Mouse (Mus musculus) forebrain, embryonic 13.5 days (tissue): Measurements from ENCODE around the gene Tlk1. TPM values are rescaled to one million over a fixed set of nuclear protein-coding genes. Genes with fewer than 3 reads are reported as not detected.

ENCODE experiments used
- ATAC-seq: fragments of 200-750 bp; cut with Nextera tagmentation; 2 replicates; pipeline ENCODE4 v1.8.0; 2017
- H3K27ac ChIP-seq: fragments of 300-500 bp; sonication (generic); 2 replicates; pipeline ENCODE4 v1.5.1; 2015; ENCODE audit warnings: inconsistent platforms, mild to moderate bottlenecking, moderate library complexity
- H3K27me3 ChIP-seq: fragments of 300-500 bp; sonication (generic); 2 replicates; pipeline ENCODE4 v1.6.1; 2015; ENCODE audit warnings: mild to moderate bottlenecking, inconsistent platforms
- H3K36me3 ChIP-seq: fragments of 300-500 bp; sonication (generic); 2 replicates; pipeline ENCODE4 v1.6.1; 2015; ENCODE audit warnings: mild to moderate bottlenecking, inconsistent platforms; ENCODE audit not compliant: poor library complexity, severe bottlenecking
- H3K4me1 ChIP-seq: fragments of 300-500 bp; sonication (generic); 2 replicates; pipeline ENCODE4 v1.6.1; 2015; ENCODE audit warnings: inconsistent platforms
- H3K4me2 ChIP-seq: fragments of 300-500 bp; sonication (generic); 2 replicates; pipeline ENCODE4 v1.6.1; 2015; ENCODE audit warnings: inconsistent platforms, mild to moderate bottlenecking, moderate library complexity
- H3K4me3 ChIP-seq: fragments of 300-500 bp; sonication (generic); 2 replicates; pipeline ENCODE4 v1.5.1; 2015; ENCODE audit warnings: mild to moderate bottlenecking, inconsistent platforms
- H3K9ac ChIP-seq: fragments of 300-500 bp; sonication (generic); 2 replicates; pipeline ENCODE4 v1.6.1; 2015; ENCODE audit warnings: mild to moderate bottlenecking, inconsistent platforms
- H3K9me3 ChIP-seq: fragments of 300-500 bp; sonication (generic); replicated peaks from 2 replicates; pipeline ENCODE4 v1.6.1; 2016; ENCODE audit warnings: inconsistent platforms
- WGBS: fragments of 180-500 bp; shearing (Covaris S2); methylation state at CpG from one replicate; pipeline ENCODE4 v1.1.7; 2015; 5-methylcytosine and 5-hydroxymethylcytosine counted together
- polyA plus RNA-seq: library from polyadenylated mRNA; unstranded; fragments of >200 nt; fragmentation: Nextera tagmentation; extraction: Ambion mirVana; gene quantifications from 2 replicates; pipeline ENCODE4 v1.2.1, GENCODE M21; 2015

Tlk1 gene
- 23.6 and 26.6 TPM in 2 replicates for polyA plus RNA-seq

DNA sequence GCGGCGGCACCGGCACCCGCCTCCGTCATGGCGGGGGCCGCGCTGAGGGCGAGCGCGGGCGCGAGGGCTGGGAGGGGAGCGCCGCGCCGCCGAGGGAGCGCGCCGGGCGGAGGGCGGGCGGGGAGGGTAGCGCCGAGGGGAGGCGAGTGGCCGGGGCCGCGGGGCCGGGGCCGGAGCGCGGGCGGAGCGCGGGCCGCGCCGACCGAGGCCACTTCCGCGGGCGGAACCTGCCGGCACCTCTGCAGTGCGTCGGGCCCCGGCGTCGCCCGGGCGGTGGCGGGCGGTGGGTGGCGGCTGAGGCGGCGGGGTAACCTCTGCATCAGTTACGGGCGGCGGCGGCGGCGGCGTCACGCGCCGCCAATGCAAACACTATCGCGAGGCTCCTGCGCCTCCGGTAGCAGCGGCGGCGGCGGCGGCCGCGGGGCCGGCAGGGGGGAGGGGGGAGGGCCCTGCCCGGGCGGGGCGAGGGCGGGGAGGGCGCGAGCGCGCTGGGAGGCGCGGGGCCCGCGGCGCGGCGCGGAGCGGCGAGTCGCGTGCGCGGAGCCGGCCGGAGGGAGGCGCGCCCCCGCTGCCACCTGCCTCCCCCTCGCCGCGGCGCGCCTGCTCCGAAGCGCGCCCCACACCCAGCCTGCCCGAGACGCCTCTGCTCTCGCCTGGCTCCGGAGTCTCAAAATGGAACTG, at the start of gene Tlk1:
Gene Tlk1, minus strand, starts transcription at position 358 of the 681 bp plus-strand sequence.
- Histone ChIP-seq H3K9ac (peak within 1 kb of the TSS; percentile 93), H3K27ac (peak within 1 kb of the TSS; percentile 100), H3K27me3 (no peaks in the 10 kb centered on the region), H3K4me2 (peak within 1 kb of the TSS; percentile 71), H3K4me3 (peak within 1 kb of the TSS; percentile 94), H3K36me3 (no peaks in the 10 kb centered on the region), H3K9me3 (no peaks in the 10 kb centered on the region), H3K4me1 (peaks cover 23% of the 10 kb centered on the region)
- peak; percentile 86 for ATAC-seq
- 2% methylated on average over 14 of the region's 118 CpGs for WGBS

GRCm38 (mm10) chr2:70875129-70875528, 49.6 kb upstream of the Tlk1 start:
- H3K4me2 ChIP-seq = no peak overlapping the region
- no peaks in the 10 kb centered on the region for H3K9me3 ChIP-seq
- WGBS = 84% methylated on average over 4 of the region's 4 CpGs
- ATAC-seq = no peak
- H3K4me3 ChIP-seq = no peak overlapping the region
- peaks cover 3% of the 10 kb centered on the region; the same call in 1 of the 2 replicates for H3K4me1 ChIP-seq
- no peaks in the 10 kb centered on the region for H3K27me3 ChIP-seq
- no peaks in the 10 kb centered on the region for H3K36me3 ChIP-seq
- H3K9ac ChIP-seq = no peak overlapping the region
- H3K27ac ChIP-seq = no peak overlapping the region

DNA sequence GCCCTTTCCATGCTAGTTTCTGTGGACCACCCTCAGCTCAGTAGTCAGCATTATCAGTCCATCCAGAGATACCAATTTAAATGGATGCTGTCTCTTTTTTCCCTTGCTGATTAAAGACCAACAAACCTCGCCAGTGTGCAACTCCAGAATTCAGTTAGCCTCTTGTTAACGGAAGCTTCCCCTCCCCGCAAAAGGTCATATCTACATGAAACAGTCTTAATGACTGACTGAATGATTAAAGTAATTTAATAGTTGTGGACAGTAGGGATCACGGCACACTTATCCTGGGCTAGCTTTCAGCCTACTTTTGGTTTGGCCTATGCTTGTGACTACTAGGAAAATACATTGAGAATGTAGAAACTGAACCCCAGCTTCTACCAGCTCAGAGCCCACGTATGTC, 47.6 kb upstream of the Tlk1 start:
- H3K36me3 ChIP-seq = no peaks in the 10 kb centered on the region
- no peak overlapping the region for H3K4me3 ChIP-seq
- H3K9ac ChIP-seq = no peak overlapping the region
- H3K4me1 ChIP-seq = peaks cover 3% of the 10 kb centered on the region; the same call in 1 of the 2 replicates
- H3K27me3 ChIP-seq = no peaks in the 10 kb centered on the region
- H3K4me2 ChIP-seq = no peak overlapping the region
- no peak for ATAC-seq
- no peak overlapping the region for H3K27ac ChIP-seq
- no peaks in the 10 kb centered on the region for H3K9me3 ChIP-seq
- 85% methylated on average over 5 of the region's 5 CpGs for WGBS

GRCm38 (mm10) chr2:70871466-70872022, 46.0 kb upstream of the Tlk1 start:
- 47% methylated on average over 8 of the region's 8 CpGs for WGBS
- Histone ChIP-seq H3K27me3 (no peaks in the 10 kb centered on the region), H3K9me3 (no peaks in the 10 kb centered on the region), H3K9ac (no peak overlapping the region), H3K4me2 (no peak overlapping the region), H3K27ac (no peak overlapping the region), H3K4me3 (no peak overlapping the region), H3K4me1 (peaks cover 3% of the 10 kb centered on the region; the same call in 1 of the 2 replicates), H3K36me3 (no peaks in the 10 kb centered on the region)
- no peak for ATAC-seq

DNA sequence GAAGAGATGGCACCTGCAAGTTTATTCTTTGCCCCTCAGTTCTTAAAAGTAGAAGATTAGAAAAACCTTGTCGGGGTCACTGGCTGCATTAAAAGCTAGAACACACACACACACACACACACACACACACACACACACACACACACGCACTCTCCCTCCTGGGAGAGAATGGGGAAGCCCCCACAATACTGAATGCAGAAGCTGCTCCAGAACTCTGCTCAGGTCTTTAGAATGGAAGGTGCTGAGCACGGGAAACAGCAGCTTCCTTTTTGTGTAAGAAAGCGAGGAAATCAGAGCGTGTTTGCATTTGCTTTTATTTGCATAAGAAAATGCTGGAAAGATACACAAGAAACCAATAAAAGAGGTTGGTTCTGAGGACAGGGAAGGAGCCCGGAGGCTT, 45.3 kb upstream of the Tlk1 start:
- 39% methylated on average over 6 of the region's 6 CpGs for WGBS
- H3K27ac ChIP-seq = no peak overlapping the region
- no peaks in the 10 kb centered on the region for H3K27me3 ChIP-seq
- no peak overlapping the region for H3K4me2 ChIP-seq
- H3K9ac ChIP-seq = no peak overlapping the region
- H3K4me3 ChIP-seq = no peak overlapping the region
- H3K36me3 ChIP-seq = no peaks in the 10 kb centered on the region
- no peaks in the 10 kb centered on the region for H3K9me3 ChIP-seq
- H3K4me1 ChIP-seq = peaks cover 3% of the 10 kb centered on the region; the same call in 1 of the 2 replicates
- ATAC-seq = no peak

GRCm38 (mm10) chr2:70869116-70869515, 43.6 kb upstream of the Tlk1 start:
- WGBS = 93% methylated on average over 3 of the region's 3 CpGs
- Histone ChIP-seq H3K36me3 (no peaks in the 10 kb centered on the region), H3K4me3 (no peak overlapping the region), H3K27me3 (no peaks in the 10 kb centered on the region), H3K4me2 (no peak overlapping the region), H3K27ac (no peak overlapping the region), H3K4me1 (peaks cover 3% of the 10 kb centered on the region; the same call in 1 of the 2 replicates), H3K9ac (no peak overlapping the region), H3K9me3 (no peaks in the 10 kb centered on the region)
- ATAC-seq = no peak

- peaks cover 3% of the 10 kb centered on the region; the same call in 1 of the 2 replicates for H3K4me1 ChIP-seq
- ATAC-seq = no peak
- H3K27me3 ChIP-seq = no peaks in the 10 kb centered on the region
- H3K36me3 ChIP-seq = no peaks in the 10 kb centered on the region
- no peaks in the 10 kb centered on the region for H3K9me3 ChIP-seq
- H3K4me3 ChIP-seq = no peak overlapping the region
- no peak overlapping the region for H3K9ac ChIP-seq
- no peak overlapping the region for H3K27ac ChIP-seq
- WGBS = 87% methylated on average over 3 of the region's 3 CpGs
- no peak overlapping the region for H3K4me2 ChIP-seq
Measured at GRCm38 (mm10) chr2:70867231-70867630, 41.7 kb upstream of the Tlk1 start.

DNA sequence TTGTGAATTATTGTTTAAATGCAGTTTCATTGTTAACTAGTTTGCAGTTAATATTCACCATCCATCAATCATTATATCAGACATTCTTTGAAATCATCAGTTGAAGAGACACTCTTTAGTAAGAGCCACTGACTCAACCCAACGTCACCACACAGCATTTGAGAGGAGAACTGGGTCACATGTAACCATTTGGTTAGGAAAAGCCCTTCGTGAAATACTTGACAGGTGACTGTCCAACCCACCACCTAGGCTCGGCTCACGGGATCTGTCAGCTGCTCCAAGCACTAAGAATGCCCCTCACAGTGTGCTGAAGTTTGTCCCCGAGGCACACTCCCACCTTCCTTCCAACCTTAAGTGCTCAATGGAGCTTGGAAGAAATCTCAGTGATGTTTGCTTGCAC, 37.4 kb upstream of the Tlk1 start:
- Histone ChIP-seq H3K4me1 (no peaks in the 10 kb centered on the region), H3K27ac (no peak overlapping the region), H3K36me3 (no peaks in the 10 kb centered on the region), H3K4me2 (no peak overlapping the region), H3K4me3 (no peak overlapping the region), H3K27me3 (no peaks in the 10 kb centered on the region), H3K9ac (no peak overlapping the region), H3K9me3 (no peaks in the 10 kb centered on the region)
- ATAC-seq = no peak
- WGBS = 90% methylated on average over 5 of the region's 5 CpGs

GRCm38 (mm10) chr2:70859740-70860139, 34.2 kb upstream of the Tlk1 start:
- Histone ChIP-seq H3K27me3 (no peaks in the 10 kb centered on the region), H3K36me3 (no peaks in the 10 kb centered on the region), H3K9ac (no peak overlapping the region), H3K4me3 (no peak overlapping the region), H3K9me3 (no peaks in the 10 kb centered on the region), H3K4me2 (no peak overlapping the region), H3K27ac (no peak overlapping the region), H3K4me1 (no peaks in the 10 kb centered on the region)
- no peak for ATAC-seq
- WGBS = 95% methylated on average over 4 of the region's 4 CpGs

- ATAC-seq = no peak
- WGBS = 86% methylated on average over 3 of the region's 3 CpGs
- H3K4me3 ChIP-seq = no peak overlapping the region
- H3K4me1 ChIP-seq = peaks cover 5% of the 10 kb centered on the region
- H3K4me2 ChIP-seq = no peak overlapping the region
- H3K36me3 ChIP-seq = no peaks in the 10 kb centered on the region
- H3K27ac ChIP-seq = no peak overlapping the region
- H3K9ac ChIP-seq = no peak overlapping the region
- H3K9me3 ChIP-seq = no peaks in the 10 kb centered on the region
- no peaks in the 10 kb centered on the region for H3K27me3 ChIP-seq
Measured at GRCm38 (mm10) chr2:70856971-70857370, 31.4 kb upstream of the Tlk1 start.

GRCm38 (mm10) chr2:70854231-70854888, 28.8 kb upstream of the Tlk1 start:
- no peak overlapping the region for H3K4me2 ChIP-seq
- H3K27ac ChIP-seq = no peak overlapping the region
- H3K27me3 ChIP-seq = no peaks in the 10 kb centered on the region
- H3K36me3 ChIP-seq = no peaks in the 10 kb centered on the region
- H3K9ac ChIP-seq = no peak overlapping the region
- ATAC-seq = no peak
- H3K4me1 ChIP-seq = peaks cover 5% of the 10 kb centered on the region
- H3K4me3 ChIP-seq = no peak overlapping the region
- no peaks in the 10 kb centered on the region for H3K9me3 ChIP-seq
- WGBS = 93% methylated on average over 8 of the region's 8 CpGs

DNA sequence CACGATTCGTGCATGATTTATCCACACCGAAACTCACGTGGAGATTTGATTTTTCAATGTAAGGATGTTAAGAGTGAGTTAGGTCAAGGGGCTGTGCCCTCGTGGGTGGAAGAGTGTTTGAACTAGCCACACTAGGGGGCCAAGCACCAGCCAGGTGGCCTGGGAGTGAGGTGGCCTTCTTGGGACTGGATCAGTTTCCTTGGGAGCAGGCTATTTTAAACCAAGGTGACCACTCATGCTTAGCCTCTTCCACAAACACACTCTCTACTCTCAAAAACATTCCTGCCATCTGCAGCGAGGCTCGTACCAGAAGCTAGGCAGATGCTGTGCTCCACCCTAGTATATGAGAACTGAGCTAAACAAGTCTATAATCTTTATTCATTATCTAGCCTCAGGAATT, 27.8 kb upstream of the Tlk1 start:
- no peak overlapping the region for H3K4me2 ChIP-seq
- H3K4me1 ChIP-seq = peaks cover 5% of the 10 kb centered on the region
- H3K36me3 ChIP-seq = no peaks in the 10 kb centered on the region
- H3K9me3 ChIP-seq = no peaks in the 10 kb centered on the region
- H3K27me3 ChIP-seq = no peaks in the 10 kb centered on the region
- no peak overlapping the region for H3K27ac ChIP-seq
- 66% methylated on average over 7 of the region's 7 CpGs for WGBS
- no peak overlapping the region for H3K9ac ChIP-seq
- no peak for ATAC-seq
- no peak overlapping the region for H3K4me3 ChIP-seq
